Mouse (Mus musculus) induced T-regulatory cell, adult 2 months (primary cell): ENCODE results near the gene Pptc7.
"Not testable (repeated sequence)": the region's sequence is repeated elsewhere in the genome, so short reads cannot be mapped to it uniquely, and the experiment has no call there.

Experiments
- DNase-seq: peaks from one replicate; pipeline ENCODE4 v3.0.0-alpha.2; 2012; ENCODE audit warnings: low read depth

The Pptc7 gene

GRCm38 (mm10) chr5:122300071-122300518, 15.9 kb downstream of the Pptc7 start:
- no peak for DNase-seq

- DNase-seq = no peak
Observed at GRCm38 (mm10) chr5:122302810-122303745, 18.9 kb downstream of the Pptc7 start.

GRCm38 (mm10) chr5:122303937-122304336, 19.8 kb downstream of the Pptc7 start:
- no peak for DNase-seq

- no peak for DNase-seq
Observed at GRCm38 (mm10) chr5:122304541-122304940, 20.4 kb downstream of the Pptc7 start.

- no peak for DNase-seq
Observed at GRCm38 (mm10) chr5:122305472-122305871, 21.3 kb downstream of the Pptc7 start.

GRCm38 (mm10) chr5:122306536-122306935, 22.4 kb downstream of the Pptc7 start:
- DNase-seq = no peak

GRCm38 (mm10) chr5:122310699-122311098, 26.5 kb downstream of the Pptc7 start:
- no peak for DNase-seq

- no peak for DNase-seq
Observed at GRCm38 (mm10) chr5:122311692-122312091, 27.5 kb downstream of the Pptc7 start.

GRCm38 (mm10) chr5:122312346-122312745, 28.2 kb downstream of the Pptc7 start:
- DNase-seq = no peak

- DNase-seq = no peak
Observed at GRCm38 (mm10) chr5:122312942-122313684, 28.9 kb downstream of the Pptc7 start.

- DNase-seq = peak; percentile 26
Observed at GRCm38 (mm10) chr5:122314966-122315667, 31.0 kb downstream of the Pptc7 start.

GRCm38 (mm10) chr5:122317329-122318045, 33.3 kb downstream of the Pptc7 start:
- DNase-seq = peak; percentile 28

GRCm38 (mm10) chr5:122318100-122318499, 33.9 kb downstream of the Pptc7 start:
- peak; percentile 76 for DNase-seq

- DNase-seq = not testable (repeated sequence)
Observed at GRCm38 (mm10) chr5:122318976-122319375, 34.8 kb downstream of the Pptc7 start.

GRCm38 (mm10) chr5:122319474-122320204, 35.5 kb downstream of the Pptc7 start:
- no peak for DNase-seq

GRCm38 (mm10) chr5:122320205-122320781, 36.1 kb downstream of the Pptc7 start:
- no peak for DNase-seq

GRCm38 (mm10) chr5:122323523-122323922, 39.4 kb downstream of the Pptc7 start:
- no peak for DNase-seq

- no peak for DNase-seq
Observed at GRCm38 (mm10) chr5:122324608-122325431, 40.7 kb downstream of the Pptc7 start.

- no peak for DNase-seq
Observed at GRCm38 (mm10) chr5:122325477-122325876, 41.3 kb downstream of the Pptc7 start.

GRCm38 (mm10) chr5:122327283-122327682, 43.1 kb downstream of the Pptc7 start:
- DNase-seq = no peak
